Mouse (Mus musculus) v-Abl transformed pro-B cells (cell line): ENCODE measurements around the gene Insig1.

Source experiments
- in situ Hi-C, 2 experiments: fragments of 400-800 bp; cut with MboI; formaldehyde crosslinking; loops; one replicate each; pipeline ENCODE4 v1.15.1; 2025; ENCODE audit not compliant: unreplicated experiment in 2 of 2

Gene Insig1

DNA sequence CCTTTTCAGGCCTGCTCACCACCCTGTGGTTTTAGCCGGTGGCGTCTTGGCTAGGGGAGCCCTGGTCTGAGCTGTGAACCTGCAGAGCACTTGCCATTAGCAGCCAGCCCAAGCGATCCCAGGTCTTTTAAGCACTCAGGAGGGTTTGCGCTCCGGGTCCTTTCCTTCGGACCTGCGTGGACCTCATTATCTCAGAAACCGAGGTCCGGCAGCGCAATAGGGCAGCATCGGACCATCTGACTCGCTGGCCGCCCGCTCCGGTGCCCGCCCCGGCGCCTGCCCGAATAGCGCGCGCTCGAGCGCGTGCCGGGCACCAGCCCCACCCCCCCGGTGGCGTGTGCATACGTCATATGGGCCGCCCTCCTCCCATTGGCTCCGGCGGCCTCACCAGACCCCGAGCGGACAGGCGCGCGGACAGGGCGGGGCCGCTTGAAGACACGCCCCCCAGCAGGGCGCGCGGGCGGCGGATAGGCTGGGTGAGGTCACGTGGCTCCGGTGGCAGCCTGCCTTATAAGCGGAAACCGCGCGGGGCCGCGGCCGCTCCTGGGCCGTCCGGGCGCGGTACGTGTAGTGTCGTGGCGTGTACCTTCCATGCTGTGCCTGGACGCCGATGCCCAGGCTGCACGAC, at the start of gene Insig1:
Gene Insig1 (plus strand): TSS at position 536 of the 628 bp plus-strand sequence.
- in situ Hi-C loops, result loop anchor here in 1 of 2 experiments (10.0 kb wide), 1 partner anchor 254 kb away; no protein-coding TSS in a partner anchor

DNA sequence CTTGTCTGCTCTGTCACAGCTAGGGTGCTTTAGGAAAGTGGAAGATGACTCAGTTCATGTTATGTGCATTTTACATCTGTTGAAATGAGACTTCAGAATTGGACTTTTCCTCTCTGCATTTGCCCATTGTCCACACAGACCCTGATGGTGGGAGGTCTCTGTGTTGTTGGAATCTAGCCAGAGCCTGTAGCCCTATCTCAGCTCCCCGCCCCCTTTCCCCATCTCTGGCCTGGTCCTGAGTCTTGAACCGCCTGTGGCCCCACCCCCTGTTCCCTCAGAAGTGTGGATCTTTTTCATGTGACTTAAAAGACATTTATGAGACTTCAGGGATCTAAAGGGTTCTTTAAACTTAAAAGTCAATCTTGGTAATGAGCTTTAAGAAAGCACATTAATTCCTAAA, 47.7 kb upstream of the Insig1 start:
- in situ Hi-C loops, result no loop called here

GRCm38 (mm10) chr5:28031577-28032236, 39.5 kb upstream of the Insig1 start:
- in situ Hi-C loops, result no loop called here

DNA sequence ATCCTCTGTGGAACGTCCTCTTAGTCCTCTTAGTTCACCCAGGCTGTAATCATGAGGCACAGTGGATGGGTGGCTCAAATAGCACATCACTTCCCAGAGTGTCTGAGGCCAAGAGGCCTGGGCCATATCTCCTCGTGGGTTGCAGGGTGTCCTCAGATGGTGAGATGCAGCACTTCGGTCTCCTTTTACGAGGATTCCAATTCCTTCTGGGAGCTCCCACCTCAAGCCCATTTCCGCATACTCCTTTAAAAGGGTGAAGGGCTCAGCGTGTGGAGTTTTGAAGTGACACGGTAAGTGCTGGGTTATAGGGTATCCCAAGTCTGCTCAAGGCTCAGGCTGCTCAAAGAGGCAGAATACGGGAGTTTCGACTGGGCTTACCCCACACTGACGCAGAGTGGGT, 38.3 kb upstream of the Insig1 start:
- in situ Hi-C loops, result no loop called here

DNA sequence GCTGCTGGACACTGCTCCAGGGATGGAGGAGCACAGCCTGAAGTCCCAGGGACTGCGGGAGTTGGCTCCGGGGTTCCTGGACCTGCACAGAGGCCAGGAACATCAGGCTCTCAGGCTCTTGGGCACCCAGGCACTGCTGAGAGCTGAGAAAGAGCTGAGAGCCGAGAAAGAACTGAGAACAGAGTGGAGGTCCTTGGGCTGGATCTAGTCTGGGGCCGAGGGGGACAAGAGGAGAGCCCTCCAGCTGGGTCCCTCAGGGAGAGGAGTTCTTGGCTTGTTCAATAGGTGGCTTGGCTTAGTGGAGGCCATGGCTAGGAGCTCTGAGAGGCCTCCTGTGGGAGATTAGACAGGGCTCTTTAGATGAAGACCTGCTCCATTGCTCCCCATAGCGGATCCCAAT, 37.9 kb upstream of the Insig1 start:
- in situ Hi-C loops, result no loop called here

DNA sequence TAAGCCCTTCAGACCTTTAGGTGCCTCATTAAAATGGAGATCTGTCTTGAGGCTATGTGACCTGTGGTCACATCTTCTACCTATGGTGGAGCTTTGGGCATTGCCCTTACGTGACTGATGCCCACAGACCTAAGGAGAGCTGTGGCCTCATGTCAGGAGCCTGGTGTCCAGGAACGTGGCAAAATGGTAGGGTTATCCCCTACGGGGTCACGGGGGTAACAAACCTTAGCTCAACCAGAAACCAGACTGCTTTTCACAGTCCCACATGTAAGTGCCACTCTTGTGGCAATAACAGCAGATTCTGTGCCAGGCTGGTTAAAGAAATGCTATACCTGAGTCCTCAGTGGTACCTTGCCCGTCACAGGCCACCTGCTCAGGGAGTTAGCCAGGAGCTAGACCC, 37.3 kb upstream of the Insig1 start:
- in situ Hi-C loops, result no loop called here

DNA sequence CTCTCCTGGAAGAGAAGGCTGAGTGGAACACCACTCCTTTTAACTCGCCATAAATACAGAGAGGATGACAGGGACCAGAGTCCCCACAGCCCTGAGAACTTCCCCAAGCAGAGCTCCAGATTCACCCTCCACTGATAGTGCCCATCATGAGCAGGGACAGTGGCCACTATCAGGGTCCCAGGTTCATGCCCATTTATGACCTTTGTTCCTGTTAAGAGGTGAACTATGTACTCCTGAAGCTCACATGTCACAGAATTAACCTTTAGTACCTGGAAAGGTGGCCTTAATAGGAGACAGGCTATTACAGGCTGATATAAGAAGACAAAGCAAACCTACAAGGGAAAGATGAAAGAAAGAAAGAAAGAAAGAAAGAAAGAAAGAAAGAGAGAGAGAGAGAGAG, 35.2 kb upstream of the Insig1 start:
- in situ Hi-C loops, result no loop called here

- in situ Hi-C loops, result no loop called here
These were observed 34.6 kb upstream of the Insig1 start for GRCm38 (mm10) chr5:28036518-28036917.

GRCm38 (mm10) chr5:28037172-28037591, 34.0 kb upstream of the Insig1 start:
- in situ Hi-C loops, result no loop called here

- in situ Hi-C loops, result no loop called here
These were observed 33.5 kb upstream of the Insig1 start for GRCm38 (mm10) chr5:28037639-28038038.

DNA sequence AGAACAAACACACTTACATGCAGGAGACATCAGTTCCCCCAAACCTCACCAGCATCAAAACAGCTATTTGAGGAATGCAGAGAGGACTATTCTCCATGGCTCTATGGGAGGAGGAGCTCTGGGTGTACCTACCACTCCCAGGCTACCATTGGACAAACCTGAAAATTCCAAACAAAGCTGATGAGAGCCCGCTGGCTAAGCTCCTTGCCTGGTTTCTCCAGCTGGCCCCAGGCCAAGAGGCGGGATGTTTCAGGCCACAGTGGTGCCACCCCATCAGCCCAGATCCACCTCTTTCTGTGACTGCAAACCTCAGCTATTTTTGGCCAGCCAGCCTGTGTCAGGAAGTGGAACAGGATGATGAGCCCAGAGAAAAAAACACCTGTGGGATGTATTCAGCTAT, 33.0 kb upstream of the Insig1 start:
- in situ Hi-C loops, result no loop called here

GRCm38 (mm10) chr5:28039746-28040655, 31.2 kb upstream of the Insig1 start:
- in situ Hi-C loops, result no loop called here

GRCm38 (mm10) chr5:28040726-28041125, 30.4 kb upstream of the Insig1 start:
- in situ Hi-C loops, result no loop called here

DNA sequence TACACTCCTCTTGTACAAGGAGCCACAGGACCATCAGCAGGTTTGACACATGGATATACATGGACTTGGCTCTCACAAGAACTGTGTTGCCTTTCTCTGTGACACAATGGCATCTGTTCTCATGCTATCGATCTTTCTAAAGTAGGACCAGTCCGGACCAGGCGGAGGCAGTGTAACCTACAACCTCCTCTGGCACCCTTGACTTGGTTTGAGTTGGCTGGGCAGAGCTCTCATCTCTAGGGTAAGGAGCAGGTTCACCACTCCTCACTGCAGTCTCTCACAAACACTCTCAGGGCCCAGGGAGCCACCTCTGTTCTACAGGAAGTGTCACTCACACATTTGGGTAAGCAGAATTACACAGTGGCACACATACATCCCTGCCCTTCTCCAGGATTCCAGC, 29.1 kb upstream of the Insig1 start:
- in situ Hi-C loops, result no loop called here

- in situ Hi-C loops, result no loop called here
These were observed 28.4 kb upstream of the Insig1 start for GRCm38 (mm10) chr5:28042779-28043178.

DNA sequence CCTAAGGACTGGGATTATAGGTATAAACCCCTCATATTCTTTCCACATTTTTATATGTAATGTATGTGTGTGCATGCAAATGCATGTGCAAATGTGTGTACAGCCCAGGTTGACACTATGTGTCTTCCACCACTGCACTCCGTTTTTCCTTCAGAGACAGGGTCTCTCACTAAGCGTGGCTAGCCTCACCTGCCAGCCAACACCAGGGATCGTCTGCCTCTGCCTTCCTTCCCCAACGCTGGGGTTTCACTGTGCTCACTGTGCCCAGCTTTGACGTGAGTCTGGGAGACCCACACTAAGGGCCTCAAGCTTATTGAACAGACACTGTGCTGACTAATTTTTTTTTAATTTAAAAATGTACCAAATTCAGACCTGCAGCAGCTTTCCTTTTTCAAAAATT, 27.8 kb upstream of the Insig1 start:
- in situ Hi-C loops, result no loop called here

DNA sequence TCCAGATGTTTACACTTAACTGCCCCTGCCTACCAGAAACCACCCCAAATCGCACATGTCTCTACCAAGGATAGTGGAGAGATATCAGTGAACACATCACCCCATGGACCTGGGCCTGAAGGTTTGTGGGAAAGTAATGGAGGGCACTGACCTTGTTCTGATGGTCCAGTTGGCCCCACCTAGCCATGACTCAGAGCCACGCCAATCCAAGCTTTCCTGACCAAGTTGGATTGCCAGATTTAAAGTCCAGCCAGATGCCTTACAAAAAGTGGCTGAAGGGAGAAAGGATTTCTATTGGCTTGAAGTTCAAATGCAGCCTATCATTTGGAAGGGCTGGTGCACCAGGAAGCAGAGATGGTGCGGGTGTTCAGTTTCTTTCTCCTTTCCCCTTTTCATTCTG, 24.2 kb upstream of the Insig1 start:
- in situ Hi-C loops, result no loop called here

- in situ Hi-C loops, result no loop called here
These were observed 23.2 kb upstream of the Insig1 start for GRCm38 (mm10) chr5:28047961-28048360.

- in situ Hi-C loops, result no loop called here
These were observed 15.7 kb upstream of the Insig1 start for GRCm38 (mm10) chr5:28055450-28055849.

DNA sequence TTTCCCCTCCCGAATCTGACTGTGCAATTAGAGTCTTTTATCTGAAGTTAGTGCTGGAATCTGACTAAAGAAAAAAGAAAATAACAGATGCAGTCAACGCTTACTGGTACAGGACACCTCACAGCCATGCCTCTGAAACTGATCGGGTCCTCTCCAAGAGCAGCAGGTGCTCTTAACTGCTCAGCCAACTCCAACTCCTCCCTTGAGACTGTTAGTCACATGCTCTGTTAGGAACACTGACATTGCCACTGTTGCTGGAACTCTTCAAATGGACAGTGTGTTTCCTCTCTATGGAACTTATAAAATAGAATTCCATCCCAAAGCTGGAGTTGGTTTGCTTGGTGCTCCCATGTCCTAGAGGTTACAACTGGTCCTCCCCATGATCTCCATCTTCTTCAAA, 14.3 kb upstream of the Insig1 start:
- in situ Hi-C loops, result no loop called here

GRCm38 (mm10) chr5:28060506-28060905, 10.7 kb upstream of the Insig1 start:
- in situ Hi-C loops, result no loop called here
